Mouse (Mus musculus): ENCODE data around the gene Fmo1. TPM values are rescaled to one million over a fixed set of nuclear protein-coding genes. Genes with fewer than 3 reads are reported as not detected.
A peak's percentile ranks its signal among the peaks of the same experiment; 100 is the strongest.
"Not testable (repeated sequence)": the region's sequence is repeated elsewhere in the genome, so short reads cannot be mapped to it uniquely, and the experiment has no call there.

Fmo1 gene
- polyA plus RNA-seq, 1 experiment from 2014 or later, result 19.1 TPM

GRCm38 (mm10) chr1:162796441-162796840 lies 70.0 kb downstream of the Fmo1 start:
- ChIA-PET POLR2A (no interaction called here), CTCF (interaction anchor here (1.7 kb wide), 1 partner anchor 15 kb away, joined by 6 read pairs; no protein-coding TSS in a partner anchor)
- in situ Hi-C loops (cut with MboI; ENCODE audit: low pct_unique_long_range_greater_than_20kb), result no loop called here
- DNase-seq (ENCODE audit: low read depth, low spot score) (no peak), ATAC-seq (no peak)
- TF ChIP-seq CTCF (IDR thresholded peaks at IDR 0.05), result no peak
- peaks cover 10% of the 10 kb centered on the region for H3K27me3 ChIP-seq

- H3K27me3 ChIP-seq, result no peaks in the 10 kb centered on the region
- CTCF ChIA-PET, result interaction anchor here (1.3 to 2.1 kb wide), 2 partner anchors 8 to 55 kb away, joined by 4 to 6 read pairs; no protein-coding TSS in a partner anchor
- no peak for DNase-seq (ENCODE audit: low read depth, low spot score)
- no peak for TF ChIP-seq CTCF (IDR thresholded peaks at IDR 0.05)
- in situ Hi-C loops (cut with MboI; ENCODE audit: low pct_unique_long_range_greater_than_20kb), result loop anchor here (5.0 kb wide), 2 partner anchors 55 to 265 kb away; no protein-coding TSS in a partner anchor
- ATAC-seq, result peak; percentile 69
- POLR2A ChIA-PET, result no interaction called here
Observed at GRCm38 (mm10) chr1:162792306-162793044, 73.9 kb downstream of the Fmo1 start.

GRCm38 (mm10) chr1:162785222-162785621 lies 81.2 kb downstream of the Fmo1 start:
- peaks cover 3% of the 10 kb centered on the region for H3K27me3 ChIP-seq
- no peak for TF ChIP-seq CTCF (IDR thresholded peaks at IDR 0.05)
- DNase-seq (ENCODE audit: low read depth, low spot score) (no peak), ATAC-seq (no peak)
- in situ Hi-C loops (cut with MboI; ENCODE audit: low pct_unique_long_range_greater_than_20kb), result no loop called here
- ChIA-PET CTCF (interaction anchor here (1.5 to 2.2 kb wide), 2 partner anchors 8 to 25 kb away, joined by 3 to 6 read pairs; no protein-coding TSS in a partner anchor), POLR2A (no interaction called here)

GRCm38 (mm10) chr1:162783669-162784248 lies 82.7 kb downstream of the Fmo1 start:
- in situ Hi-C loops (cut with MboI; ENCODE audit: low pct_unique_long_range_greater_than_20kb), result no loop called here
- DNase-seq (ENCODE audit: low read depth, low spot score), result no peak
- TF ChIP-seq CTCF (IDR thresholded peaks at IDR 0.05), result no peak
- H3K27me3 ChIP-seq, result peaks cover 7% of the 10 kb centered on the region
- ChIA-PET POLR2A (no interaction called here), CTCF (interaction anchor here (0.7 to 2.2 kb wide), 6 partner anchors 7 to 64 kb away, joined by 3 to 6 read pairs (median 3); partner anchors contain the start of gene Fmo4)
- no peak for ATAC-seq

DNA sequence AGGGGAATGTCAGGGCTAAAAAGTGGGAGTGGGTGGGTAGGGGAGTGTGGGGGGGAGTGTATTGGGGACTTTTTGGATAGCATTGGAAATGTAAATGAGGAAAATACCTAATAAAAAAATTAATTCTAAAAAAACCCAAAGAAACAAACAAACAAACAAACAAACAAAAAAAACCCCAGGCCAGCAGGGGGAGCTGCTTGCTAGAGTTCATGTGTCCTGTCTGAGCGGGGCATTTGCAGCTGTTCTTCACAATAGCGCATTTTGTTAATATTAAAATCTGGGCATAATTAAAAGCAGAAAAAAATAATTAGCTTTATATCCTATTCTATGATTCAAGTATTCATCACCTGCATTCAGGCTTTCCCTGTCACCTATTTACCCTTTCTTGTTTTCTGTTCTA lies 85.4 kb downstream of the Fmo1 start:
- in situ Hi-C loops (cut with MboI; ENCODE audit: low pct_unique_long_range_greater_than_20kb); ATAC-seq; POLR2A ChIA-PET; DNase-seq (ENCODE audit: low read depth, low spot score): not testable (repeated sequence)
- peak; percentile 47 for TF ChIP-seq CTCF (IDR thresholded peaks at IDR 0.05)
- H3K27me3 ChIP-seq, result peaks cover 19% of the 10 kb centered on the region
- CTCF ChIA-PET, result interaction anchor here (1.5 to 1.9 kb wide), 3 partner anchors 15 to 281 kb away, joined by 4 to 6 read pairs (median 4); no protein-coding TSS in a partner anchor

Other genes with a start within 250 kb of the Fmo1 start
- gene Myoc, start 227.5 kb downstream of the Fmo1 start, polyA plus RNA-seq (2021), result not detected
- gene Myocos, start 208.4 kb downstream of the Fmo1 start, polyA plus RNA-seq (2021), result not detected
- gene Prrc2c, start 126.1 kb downstream of the Fmo1 start, polyA plus RNA-seq (2021), result 78.5 TPM
- 0.14 TPM for gene Fmo4, start 52.6 kb downstream of the Fmo1 start, polyA plus RNA-seq (2021)
- gene Fmo2, start 32.1 kb upstream of the Fmo1 start, polyA plus RNA-seq (2021), result 0.42 TPM
- not detected for gene Fmo6, start 70.9 kb upstream of the Fmo1 start, polyA plus RNA-seq (2021)
- gene Fmo3, start 117.9 kb upstream of the Fmo1 start, polyA plus RNA-seq (2021), result not detected
- gene Mroh9, start 219.1 kb upstream of the Fmo1 start, polyA plus RNA-seq (2021), result not detected

Measured in Patski (cell line).